Mouse (Mus musculus): ENCODE measurements at regions not wholly inside any gene's neighbourhood (a gene's known extent, or its start where the extent isn't known, plus 50 kb on each side); places are given as distances from the start of the nearest gene placed in this dataset.

DNA sequence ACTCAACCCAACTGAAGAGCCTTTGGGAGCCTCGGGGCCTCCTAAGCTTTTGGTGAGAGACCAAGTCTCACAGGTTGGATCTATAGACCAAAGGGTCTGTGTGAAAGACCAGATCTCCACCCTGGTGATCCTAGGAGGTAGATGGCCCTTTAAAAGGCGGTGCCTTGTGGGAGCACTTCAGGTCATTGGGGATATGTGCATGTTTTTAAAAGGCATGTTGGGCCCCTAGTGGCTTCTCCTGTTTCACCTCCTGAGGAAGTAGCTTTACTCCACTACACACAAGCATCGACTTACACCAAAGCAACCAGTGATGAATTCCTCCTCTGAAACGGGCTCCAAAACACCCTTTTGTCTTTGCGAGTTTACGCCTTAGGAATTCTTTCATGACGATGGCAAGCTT, 292.3 kb upstream of the Cdh5 start:
- TF ChIP-seq CTCF (IDR thresholded peaks at IDR 0.05; ENCODE audit: control insufficient read depth, insufficient read depth, insufficient read length) (no peak), MAX (IDR thresholded peaks at IDR 0.05) (no peak), MYOG (IDR thresholded peaks at IDR 0.05; ENCODE audit: control insufficient read depth, extremely low read depth, insufficient read length) (no peak), FOSL1 (IDR thresholded peaks at IDR 0.05; ENCODE audit: insufficient read depth, low read length, poor library complexity, severe bottlenecking) (no peak)

All from C2C12 (cell line).